Mouse (Mus musculus) thymus, adult 18-20 months (tissue): Measurements from ENCODE around the gene Eif4g3.

Experiments used
- DNase-seq, 2 experiments: peaks; one replicate each; pipeline ENCODE4 v3.0.0; 2022; ENCODE audit warnings: mixed read lengths in 2 of 2

Gene Eif4g3

DNA sequence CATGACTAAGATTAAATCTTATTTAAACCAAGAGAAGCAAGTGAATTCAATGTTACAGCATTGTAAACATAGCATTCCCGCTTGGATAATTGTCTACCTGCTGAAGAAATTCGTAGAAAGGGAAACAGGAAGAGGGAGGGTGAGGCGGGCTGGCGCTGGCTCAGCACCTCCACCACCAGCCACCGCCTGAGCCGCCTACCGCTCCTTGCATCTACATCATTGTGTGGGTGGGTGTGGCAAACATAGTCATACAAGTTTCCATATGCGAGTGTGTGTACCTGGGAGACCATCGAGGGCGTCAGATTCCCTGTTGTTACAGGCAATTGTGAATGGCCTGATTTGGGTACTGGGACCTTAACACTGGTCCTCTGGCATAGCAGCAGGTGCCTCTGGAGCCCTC, 173.7 kb downstream of the Eif4g3 start:
- DNase-seq = no peak

DNA sequence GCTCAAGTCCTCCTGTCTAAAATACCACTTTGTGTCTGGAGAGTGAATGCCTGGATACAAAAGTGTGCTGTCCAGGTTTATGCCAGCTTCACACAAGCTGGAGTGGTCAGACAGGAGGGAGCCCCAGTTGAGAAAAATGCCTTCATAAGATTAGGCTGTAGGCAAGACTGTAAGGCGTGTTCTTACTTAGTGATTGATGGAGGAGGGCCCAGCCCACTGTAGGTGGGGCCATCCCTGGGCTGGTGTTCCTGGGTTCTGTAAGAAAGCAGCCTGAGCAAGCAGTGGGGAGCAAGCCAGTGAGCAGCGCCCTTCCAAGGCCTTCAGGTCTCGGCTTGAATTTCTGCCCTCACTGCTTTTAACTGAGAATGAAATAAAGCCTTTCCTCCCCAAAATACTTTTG, 175.3 kb downstream of the Eif4g3 start:
- no peak for DNase-seq

GRCm38 (mm10) chr4:138169420-138169819, 176.6 kb downstream of the Eif4g3 start:
- no peak for DNase-seq

GRCm38 (mm10) chr4:138172686-138173085, 179.9 kb downstream of the Eif4g3 start:
- no peak for DNase-seq

GRCm38 (mm10) chr4:138179391-138179790, 186.6 kb downstream of the Eif4g3 start:
- no peak for DNase-seq

DNA sequence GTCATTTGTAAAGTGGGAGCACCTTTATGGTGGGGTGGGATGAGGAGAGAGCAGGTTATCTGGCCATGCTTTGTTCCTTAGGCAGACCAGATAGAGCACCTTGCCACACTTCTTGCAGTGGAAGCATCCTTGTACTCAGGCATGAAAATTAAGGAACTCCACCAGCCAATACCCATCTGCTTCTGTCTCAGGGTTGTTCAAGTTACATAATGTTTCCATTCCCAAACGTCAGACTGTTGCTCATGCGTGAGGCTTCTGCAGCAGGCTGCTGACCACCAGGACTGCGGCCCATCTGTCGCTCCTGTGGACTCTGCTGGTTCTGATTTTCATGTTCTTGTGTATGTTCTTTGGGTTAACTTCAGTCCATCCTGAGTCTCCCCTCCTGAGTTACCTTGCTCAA, 187.9 kb downstream of the Eif4g3 start:
- DNase-seq = no peak

- DNase-seq = no peak
Measured at GRCm38 (mm10) chr4:138184056-138184455, 191.2 kb downstream of the Eif4g3 start.

DNA sequence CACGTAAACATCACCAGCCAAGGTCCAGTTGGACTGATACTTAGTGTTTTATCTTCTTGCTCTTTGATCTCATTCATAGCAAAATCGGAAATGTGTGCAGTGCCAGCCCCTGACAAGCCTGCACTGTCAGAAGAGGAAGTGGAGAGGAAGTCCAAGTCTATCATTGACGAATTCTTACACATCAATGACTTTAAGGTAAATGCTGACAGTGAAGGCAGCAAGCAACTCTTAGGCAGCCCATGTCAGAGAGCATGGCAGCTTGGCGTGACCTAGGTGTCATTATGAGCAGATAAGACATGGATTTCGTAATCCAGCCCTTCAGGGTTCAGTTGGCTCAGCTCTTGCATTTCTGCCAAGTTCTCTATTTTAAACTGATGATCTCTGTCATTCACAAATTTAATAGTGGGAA, 191.8 kb downstream of the Eif4g3 start:
- DNase-seq = no peak

- no peak for DNase-seq
Measured at GRCm38 (mm10) chr4:138185961-138186360, 193.1 kb downstream of the Eif4g3 start.

DNA sequence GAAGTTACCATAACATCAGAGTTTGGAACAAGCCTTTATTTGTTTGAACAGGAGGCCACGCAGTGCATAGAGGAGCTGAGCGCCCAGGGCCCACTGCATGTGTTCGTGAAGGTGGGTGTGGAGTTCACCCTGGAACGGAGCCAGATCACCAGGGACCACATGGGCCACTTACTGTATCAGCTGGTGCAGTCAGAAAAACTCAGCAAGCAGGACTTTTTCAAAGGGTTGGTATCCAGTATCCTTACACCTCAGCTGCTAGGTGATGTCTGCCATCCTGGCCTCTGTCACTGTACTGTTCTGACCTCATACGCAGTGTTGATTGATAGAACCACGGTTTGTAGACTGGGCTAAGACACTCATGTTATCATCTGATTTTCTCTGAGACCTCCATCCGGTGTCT, 195.2 kb downstream of the Eif4g3 start:
- DNase-seq = no peak

- no peak for DNase-seq
Measured at GRCm38 (mm10) chr4:138192561-138192960, 199.7 kb downstream of the Eif4g3 start.

DNA sequence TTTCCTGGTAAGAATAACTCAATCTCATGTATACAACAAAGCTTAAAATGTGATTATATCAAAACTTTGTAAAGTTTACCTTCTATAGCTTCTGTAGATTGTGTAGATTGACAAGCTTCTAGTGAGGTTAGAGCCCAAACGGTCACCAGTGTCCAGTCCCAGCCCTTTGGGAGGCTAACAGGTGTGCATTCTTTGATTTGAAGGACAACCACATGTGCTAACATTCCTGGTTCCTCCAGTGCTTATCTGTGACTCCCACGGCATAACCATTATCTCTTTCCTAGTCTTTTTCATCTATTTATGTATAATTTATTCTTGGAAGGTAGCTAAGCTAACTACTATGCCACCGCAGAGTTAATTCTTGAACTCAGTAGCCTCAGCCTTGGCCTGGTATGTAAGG, 207.9 kb downstream of the Eif4g3 start:
- DNase-seq = no peak

GRCm38 (mm10) chr4:138201696-138202095, 208.9 kb downstream of the Eif4g3 start:
- DNase-seq = no peak

- DNase-seq = no peak
Measured at GRCm38 (mm10) chr4:138210116-138210515, 217.3 kb downstream of the Eif4g3 start.

DNA sequence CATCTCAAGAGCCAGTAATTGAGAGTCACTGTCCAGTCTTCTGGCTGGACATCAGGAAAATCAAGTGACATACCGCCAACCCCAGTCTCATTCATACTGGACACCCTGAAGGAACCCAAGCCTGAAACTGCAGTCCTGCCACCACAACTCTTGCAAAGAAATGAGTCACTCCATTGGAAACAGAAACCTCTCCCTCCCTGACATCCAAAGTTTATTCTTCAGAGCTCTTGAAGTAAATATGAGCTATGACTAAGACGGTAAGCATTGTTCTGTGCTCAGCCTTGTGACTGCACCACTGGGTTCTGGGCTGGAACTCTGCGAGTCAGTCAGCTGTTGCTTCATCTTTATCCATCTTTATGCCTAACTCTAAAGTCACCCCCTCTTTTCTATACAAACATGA, 221.0 kb downstream of the Eif4g3 start:
- no peak for DNase-seq

DNA sequence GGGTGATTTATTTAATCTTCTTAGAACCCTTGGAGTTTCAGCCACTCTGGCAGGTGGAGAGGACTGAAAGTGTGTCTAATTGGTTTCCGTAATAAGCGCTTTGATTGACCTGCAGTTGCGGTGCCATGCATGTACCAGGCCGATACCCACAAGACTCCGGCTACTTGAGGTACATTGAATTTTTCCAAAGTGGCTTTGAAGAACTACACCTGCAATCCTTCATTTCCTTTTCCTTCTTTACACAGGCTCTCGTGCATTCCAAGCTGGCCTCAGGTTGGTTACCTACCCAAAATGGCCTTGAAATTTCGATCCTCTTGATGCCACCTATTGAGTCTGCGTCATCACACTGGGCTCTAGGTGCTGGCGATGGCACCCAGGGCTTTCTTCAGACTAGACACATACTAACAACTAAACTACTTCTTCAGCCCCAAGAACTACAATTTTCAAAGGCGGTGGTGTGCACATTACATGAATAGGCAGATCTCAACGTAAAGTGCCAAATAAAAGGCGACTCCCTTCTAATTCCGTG, 222.9 kb downstream of the Eif4g3 start:
- no peak for DNase-seq

DNA sequence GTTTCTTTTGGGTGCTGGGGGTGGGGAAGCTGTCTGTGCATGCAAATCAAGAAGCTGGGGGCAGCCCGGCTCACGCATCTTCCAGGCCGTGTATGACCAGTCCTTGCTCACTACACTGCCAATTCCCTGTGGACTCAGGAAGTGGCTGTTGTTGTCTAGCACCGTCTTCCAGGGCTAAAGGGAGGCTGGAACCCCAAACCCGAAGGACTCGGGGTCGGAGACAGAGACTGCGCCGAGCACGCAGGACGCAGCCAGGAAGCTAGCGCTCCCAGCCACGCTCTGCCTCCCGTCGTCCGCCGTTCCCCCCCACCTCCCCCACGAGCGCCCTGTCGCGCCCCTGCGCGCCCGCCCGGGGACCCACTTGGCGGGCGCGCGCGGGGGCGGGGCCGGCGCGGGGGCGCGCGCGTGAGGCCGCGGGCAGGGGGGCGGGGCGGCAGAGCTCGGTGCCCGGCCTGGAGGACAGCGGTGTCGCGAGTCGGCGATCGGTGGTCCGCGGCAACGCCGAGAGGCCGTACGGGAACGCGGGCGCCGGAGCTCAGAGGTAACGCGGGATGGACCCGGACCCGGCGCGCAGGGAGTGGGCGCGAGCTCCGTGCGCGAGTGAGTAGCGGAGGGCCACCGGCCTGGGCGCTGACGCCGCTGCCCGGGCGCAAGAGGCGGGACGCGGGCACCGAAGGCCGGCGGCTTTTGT, 223.5 kb downstream of the Eif4g3 start, which contains the start of gene Hp1bp3:
Gene Hp1bp3, plus strand, starts transcription at position 97 of the 691 bp plus-strand sequence.
- peak; percentile 67 to 76 for DNase-seq

DNA sequence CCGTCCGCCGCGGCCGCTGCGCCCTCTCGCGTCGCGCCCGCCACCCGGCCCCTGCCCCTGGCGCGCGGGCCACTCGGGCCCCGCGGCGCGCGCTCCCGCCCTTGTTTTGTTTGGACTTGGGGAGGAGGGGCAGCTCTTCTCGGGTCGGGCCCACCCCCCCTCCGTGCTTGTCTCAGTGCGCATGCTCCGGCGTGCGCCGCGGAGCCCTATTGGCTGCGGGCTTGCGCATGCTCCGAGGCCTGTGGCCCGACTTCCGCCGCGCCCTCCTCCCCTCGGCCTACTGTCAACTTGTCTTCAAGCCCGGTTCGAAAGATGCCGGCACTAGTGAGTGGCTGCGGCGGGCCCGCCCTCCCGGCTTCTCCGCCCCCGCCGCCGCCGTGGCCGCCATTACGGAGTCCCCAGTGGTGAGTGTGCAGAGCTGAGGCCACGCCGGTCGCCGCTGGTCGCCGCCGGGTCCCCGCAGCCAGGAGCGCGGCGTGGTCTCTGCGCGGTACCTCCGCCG, 224.1 kb downstream of the Eif4g3 start:
- peak; percentile 96 for DNase-seq

- DNase-seq = peak in 1 of 2 experiments; percentile 47
Measured at GRCm38 (mm10) chr4:138217441-138217840, 224.6 kb downstream of the Eif4g3 start.

DNA sequence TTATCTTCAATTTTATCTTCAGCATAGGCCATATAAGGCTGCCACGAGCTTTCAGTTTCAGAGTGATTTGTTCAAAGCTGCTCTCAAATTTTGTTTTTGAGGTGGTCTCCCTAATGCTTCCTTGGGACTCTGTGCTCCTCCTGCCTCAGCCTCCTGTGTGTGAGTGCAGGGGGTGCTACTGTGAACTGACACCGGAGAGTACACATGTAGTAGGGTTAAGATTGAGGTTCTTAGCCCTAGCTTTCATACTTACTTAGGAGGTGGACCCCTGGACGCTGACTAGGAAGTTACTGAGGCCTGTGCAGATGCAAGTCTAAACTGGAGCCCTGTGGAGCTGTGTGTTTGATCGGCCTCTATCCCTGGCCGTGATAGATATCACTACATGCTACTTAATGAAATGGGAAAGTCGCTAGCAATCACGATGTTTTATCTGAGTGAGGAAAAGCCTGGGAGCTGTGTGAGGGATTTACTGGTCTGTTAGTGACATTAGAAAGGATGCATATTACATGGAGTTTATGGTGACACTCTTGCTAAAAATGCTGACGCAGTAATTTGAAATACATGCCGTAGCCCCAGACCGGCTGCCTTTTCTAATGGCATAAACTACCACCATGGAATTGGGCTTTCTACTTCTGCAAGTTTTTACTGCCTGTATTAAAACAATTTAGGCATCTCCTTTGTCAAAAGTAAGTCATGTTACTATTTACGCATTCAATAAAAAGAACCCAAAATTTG, 225.3 kb downstream of the Eif4g3 start:
- no peak for DNase-seq

GRCm38 (mm10) chr4:138219331-138219730, 226.5 kb downstream of the Eif4g3 start:
- DNase-seq = no peak

DNA sequence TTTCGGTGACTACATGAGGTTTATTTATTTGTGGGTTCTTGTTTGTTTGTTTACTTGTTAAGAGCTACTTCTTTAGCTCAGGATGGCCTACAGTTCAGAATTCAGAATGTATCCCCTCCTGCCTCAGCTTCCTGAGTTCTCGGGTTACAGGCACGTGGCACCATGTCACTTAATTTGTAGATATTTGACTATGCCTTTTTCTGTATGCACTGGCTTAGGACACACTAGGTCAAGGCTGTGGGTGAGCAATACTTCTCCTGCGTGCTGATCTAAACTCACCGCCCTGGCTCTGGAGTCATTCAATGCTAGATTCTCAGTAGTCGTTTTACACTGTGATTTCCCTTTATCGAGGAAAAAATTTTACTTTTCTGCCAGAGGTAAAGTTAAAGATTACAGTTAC, 227.9 kb downstream of the Eif4g3 start:
- DNase-seq = no peak

- DNase-seq = no peak
Measured at GRCm38 (mm10) chr4:138221406-138221805, 228.6 kb downstream of the Eif4g3 start.

DNA sequence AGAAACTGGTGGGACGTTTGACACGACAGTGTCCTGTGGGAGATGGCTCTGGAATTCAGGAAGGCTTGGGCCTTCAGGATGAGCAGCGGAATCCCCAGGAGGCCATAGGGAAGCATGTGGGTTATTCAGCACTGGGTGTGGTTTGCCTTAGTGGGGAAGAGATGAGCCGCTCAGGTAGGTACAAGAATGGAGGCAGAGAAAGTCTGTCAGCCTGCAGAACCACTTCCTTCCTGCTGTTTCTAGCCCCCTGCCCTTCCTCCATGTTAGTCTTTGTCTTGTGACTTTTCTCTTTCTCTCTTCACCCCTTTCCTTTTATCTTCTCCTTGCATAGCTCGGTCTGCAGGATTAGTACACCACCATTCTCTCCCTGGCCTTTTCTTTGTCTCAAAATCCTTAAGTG, 229.6 kb downstream of the Eif4g3 start:
- peak; percentile 16 to 46 for DNase-seq
